Mouse (Mus musculus) myocyte (in vitro differentiated cells): ENCODE measurements around the gene Tbcb. TPM values are rescaled to one million over a fixed set of nuclear protein-coding genes. Genes with fewer than 3 reads are reported as not detected.

ENCODE experiments used
- H3K27me3 ChIP-seq: one replicate; pipeline ENCODE4 v1.6.1; 2011; ENCODE audit not compliant: control insufficient read depth, insufficient read depth, insufficient read length
- H3K36me3 ChIP-seq: one replicate; pipeline ENCODE4 v1.6.1; 2011; ENCODE audit not compliant: control insufficient read depth, insufficient read depth
- H3K4me2 ChIP-seq: one replicate; pipeline ENCODE4 v1.6.1; 2011; ENCODE audit warnings: low read depth, control low read depth
- H3K4me3 ChIP-seq: one replicate; pipeline ENCODE4 v1.5.1; 2011; ENCODE audit warnings: mild to moderate bottlenecking, control low read depth, moderate library complexity
- H3K79me2 ChIP-seq: one replicate; pipeline ENCODE4 v1.6.1; 2011; ENCODE audit not compliant: control insufficient read depth, insufficient read depth
- H3ac ChIP-seq: one replicate; pipeline ENCODE4 v1.6.1; 2011; ENCODE audit not compliant: control insufficient read depth, insufficient read length
- CEBPB ChIP-seq: IDR thresholded peaks from 2 replicates; pipeline ENCODE4 v1.6.1; 2011; ENCODE audit warnings: mild to moderate bottlenecking, moderate library complexity; ENCODE audit not compliant: poor library complexity, insufficient read depth, severe bottlenecking
- E2F4 ChIP-seq: IDR thresholded peaks from one replicate; pipeline ENCODE4 v1.6.1; 2011; ENCODE audit warnings: mild to moderate bottlenecking, control low read depth, moderate library complexity; ENCODE audit not compliant: insufficient read depth
- MAX ChIP-seq: IDR thresholded peaks from one replicate; pipeline ENCODE4 v1.6.1; 2011; ENCODE audit warnings: low read depth, mild to moderate bottlenecking, control low read depth
- MYOD1 ChIP-seq, 3 experiments: IDR thresholded peaks; one replicate each; pipeline ENCODE4 v1.6.1; 2011; ENCODE audit warnings: control low read depth in 2 of 3, low read depth in 2 of 3, mild to moderate bottlenecking in 2 of 3, moderate library complexity in 1 of 3; ENCODE audit not compliant: insufficient read length in 2 of 3, control insufficient read depth in 1 of 3
- MYOG ChIP-seq, 3 experiments: IDR thresholded peaks; one replicate each; pipeline ENCODE4 v1.6.1; 2011; ENCODE audit warnings: control low read depth in 2 of 3, low read depth in 2 of 3, mild to moderate bottlenecking in 2 of 3; ENCODE audit not compliant: insufficient read length in 2 of 3, control insufficient read depth in 1 of 3, insufficient read depth in 1 of 3
- POLR2A ChIP-seq: IDR thresholded peaks from one replicate; pipeline ENCODE4 v1.6.1; 2011; ENCODE audit warnings: low read depth, mild to moderate bottlenecking, control low read depth, moderate library complexity; ENCODE audit not compliant: insufficient read length
- POLR2AphosphoS2 ChIP-seq: IDR thresholded peaks from one replicate; pipeline ENCODE4 v1.6.1; 2011; ENCODE audit warnings: low read depth, control low read depth; ENCODE audit not compliant: insufficient read length
- REST ChIP-seq: IDR thresholded peaks from one replicate; pipeline ENCODE4 v1.6.1; 2011; ENCODE audit warnings: mild to moderate bottlenecking, control low read depth, moderate library complexity; ENCODE audit not compliant: insufficient read depth, insufficient read length
- SRF ChIP-seq: IDR thresholded peaks from one replicate; pipeline ENCODE4 v1.6.1; 2011; ENCODE audit warnings: low read depth; ENCODE audit not compliant: control insufficient read depth, insufficient read length
- TCF12 ChIP-seq: IDR thresholded peaks from one replicate; pipeline ENCODE4 v1.6.1; 2011; ENCODE audit warnings: mild to moderate bottlenecking, control low read depth; ENCODE audit not compliant: poor library complexity, insufficient read depth, severe bottlenecking
- TCF3 ChIP-seq: IDR thresholded peaks from one replicate; pipeline ENCODE4 v1.6.1; 2011; ENCODE audit warnings: low read depth, control low read depth; ENCODE audit not compliant: insufficient read length
- USF1 ChIP-seq: IDR thresholded peaks from one replicate; pipeline ENCODE4 v1.6.1; 2011; ENCODE audit warnings: low read depth, mild to moderate bottlenecking, control low read depth, moderate library complexity
- polyA plus RNA-seq: library from polyadenylated mRNA; unstranded; fragments of >200 nt; fragmentation: generic; extraction: Trizol; gene quantifications from one replicate; pipeline ENCODE4 v1.2.1, GENCODE M21; 2012; ENCODE audit warnings: missing spikeins

Tbcb gene
- polyA plus RNA-seq, 1 experiment, result 147 TPM

DNA sequence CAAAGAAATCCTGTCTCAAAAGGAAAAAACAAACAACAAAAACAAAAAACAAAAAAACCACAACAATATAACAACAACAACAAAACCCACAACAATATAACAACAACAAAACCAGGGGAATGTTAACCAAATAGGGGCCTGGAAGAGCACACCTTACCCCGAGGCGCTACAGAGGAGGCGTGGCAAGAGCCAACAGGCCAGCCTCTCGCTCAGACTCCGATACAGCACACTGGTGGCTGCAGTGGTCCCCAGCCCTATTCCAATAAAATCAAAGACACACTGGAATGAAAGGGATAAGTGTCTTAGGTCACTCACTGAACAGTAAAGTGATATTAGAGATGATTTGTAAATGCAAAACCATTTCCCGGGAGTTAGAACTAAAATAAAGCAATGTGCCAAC lies 47.5 kb upstream of the Tbcb start:
- H3K79me2 ChIP-seq, result no peaks in the 10 kb centered on the region
- H3K36me3 ChIP-seq, result no peaks in the 10 kb centered on the region
- H3K4me2 ChIP-seq, result peak overlapping the region; percentile 91
- TF ChIP-seq SRF, result no peak
- no peak for TF ChIP-seq POLR2AphosphoS2
- no peak for TF ChIP-seq MYOD1 (IDR thresholded peaks at IDR 0.05; ENCODE audit: control insufficient read depth in 1 of 3, insufficient read length in 2 of 3, low read depth in 2 of 3)
- no peak for TF ChIP-seq CEBPB
- TF ChIP-seq E2F4, result no peak
- no peak for TF ChIP-seq POLR2A
- TF ChIP-seq TCF12, result no peak
- no peak for TF ChIP-seq TCF3
- TF ChIP-seq USF1, result no peak
- no peak for TF ChIP-seq MYOG (IDR thresholded peaks at IDR 0.05; ENCODE audit: control insufficient read depth in 1 of 3, insufficient read depth in 1 of 3, insufficient read length in 2 of 3, low read depth in 2 of 3)
- no peak for TF ChIP-seq MAX
- TF ChIP-seq REST, result no peak
- no peak overlapping the region for H3ac ChIP-seq
- peak overlapping the region; percentile 36 for H3K4me3 ChIP-seq
- no peaks in the 10 kb centered on the region for H3K27me3 ChIP-seq

DNA sequence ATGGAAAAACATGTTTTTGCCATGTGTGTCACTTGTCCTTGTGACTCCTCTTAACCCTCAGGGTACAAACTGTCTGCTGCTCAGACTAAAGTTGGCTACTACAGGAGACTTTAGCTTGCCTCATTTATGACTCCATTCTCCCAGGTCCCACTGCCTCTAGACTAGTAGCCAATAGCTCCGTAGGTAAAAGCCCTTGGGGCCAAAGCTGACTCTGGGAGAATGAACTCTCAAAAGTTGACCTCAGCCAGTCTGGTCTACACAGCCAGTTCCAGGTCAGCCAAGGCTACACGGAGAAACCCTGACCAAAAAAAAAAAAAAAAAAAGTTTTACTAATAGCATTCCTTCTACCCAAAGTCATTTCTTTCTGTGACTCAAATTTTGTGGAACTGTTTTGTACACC lies 46.8 kb upstream of the Tbcb start:
- Histone ChIP-seq H3K4me2 (peak overlapping the region; percentile 91), H3K79me2 (no peaks in the 10 kb centered on the region), H3K4me3 (peak overlapping the region; percentile 36), H3ac (no peak overlapping the region), H3K27me3 (no peaks in the 10 kb centered on the region), H3K36me3 (no peaks in the 10 kb centered on the region)
- TF ChIP-seq E2F4 (no peak), POLR2A (no peak)

DNA sequence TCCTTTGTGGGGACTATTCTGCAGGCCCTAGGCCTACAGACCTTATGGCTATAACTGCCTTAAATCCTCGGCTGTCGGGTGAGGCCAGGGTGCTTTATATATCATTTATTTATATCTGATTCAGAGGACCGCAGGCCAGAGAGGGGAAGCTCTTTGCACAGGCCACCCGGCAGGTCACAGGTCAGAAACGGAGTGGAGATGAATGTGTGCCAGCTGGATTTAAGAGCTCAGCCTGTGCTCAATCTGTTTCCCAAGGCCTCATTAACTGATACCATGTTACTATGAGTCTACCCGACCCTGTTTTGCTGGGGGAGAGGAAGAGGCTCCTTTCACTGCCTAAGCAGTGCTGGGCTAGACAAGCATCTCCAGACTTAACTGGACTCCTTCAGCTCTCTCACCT lies 42.3 kb upstream of the Tbcb start:
- Histone ChIP-seq H3K4me2 (no peak overlapping the region), H3K4me3 (no peak overlapping the region), H3K27me3 (no peaks in the 10 kb centered on the region), H3K36me3 (no peaks in the 10 kb centered on the region), H3K79me2 (no peaks in the 10 kb centered on the region), H3ac (no peak overlapping the region)
- TF ChIP-seq USF1 (no peak), POLR2A (no peak), MYOG (IDR thresholded peaks at IDR 0.05; ENCODE audit: control insufficient read depth in 1 of 3, insufficient read depth in 1 of 3, insufficient read length in 2 of 3, low read depth in 2 of 3) (no peak), MAX (no peak), TCF3 (no peak), MYOD1 (IDR thresholded peaks at IDR 0.05; ENCODE audit: control insufficient read depth in 1 of 3, insufficient read length in 2 of 3, low read depth in 2 of 3) (no peak), CEBPB (no peak), POLR2AphosphoS2 (no peak), TCF12 (no peak), REST (no peak), SRF (no peak), E2F4 (no peak)

DNA sequence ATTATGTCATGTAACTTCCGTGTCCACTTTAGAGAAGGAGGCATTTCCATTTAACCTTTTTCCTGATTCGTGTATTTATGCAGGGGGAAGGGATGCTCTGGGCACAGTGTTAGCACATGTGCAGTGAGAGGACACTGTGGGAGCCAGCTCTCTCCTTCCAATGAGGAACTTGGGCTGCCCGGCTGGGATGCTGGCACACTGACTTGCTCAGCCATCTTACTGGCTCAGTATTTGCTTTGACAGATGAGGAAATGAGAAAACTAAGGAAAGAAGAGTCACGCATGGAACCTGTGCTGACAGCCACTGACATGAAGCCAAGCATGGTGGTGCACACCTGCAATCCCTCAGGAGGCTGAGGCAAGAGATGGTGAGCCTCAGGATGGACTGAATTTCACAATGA lies 37.6 kb upstream of the Tbcb start:
- H3K27me3 ChIP-seq, result no peaks in the 10 kb centered on the region
- H3K36me3 ChIP-seq, result no peaks in the 10 kb centered on the region
- TF ChIP-seq E2F4 (no peak), USF1 (no peak), POLR2A (no peak), MAX (no peak)
- H3ac ChIP-seq, result no peak overlapping the region
- H3K79me2 ChIP-seq, result no peaks in the 10 kb centered on the region
- H3K4me2 ChIP-seq, result no peak overlapping the region
- no peak overlapping the region for H3K4me3 ChIP-seq

DNA sequence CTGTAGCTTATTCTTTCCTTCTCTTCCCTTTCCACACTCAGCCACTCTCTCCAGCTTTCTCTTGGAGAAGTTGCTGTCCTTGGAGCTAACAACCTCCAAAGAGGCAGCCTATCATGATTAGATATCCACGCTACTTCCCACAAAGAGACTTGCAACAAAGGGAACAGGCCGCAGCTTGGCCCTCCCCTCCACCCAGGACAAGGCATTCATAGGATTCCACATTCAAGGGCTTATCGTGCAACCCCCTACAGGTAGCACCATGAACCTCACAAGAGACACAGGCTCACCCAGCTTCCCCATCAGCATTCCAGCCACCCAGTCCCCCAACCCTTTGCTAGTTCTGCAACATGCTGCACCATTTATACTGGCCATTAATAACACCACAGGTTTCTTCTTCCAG lies 34.7 kb upstream of the Tbcb start:
- no peak overlapping the region for H3ac ChIP-seq
- H3K27me3 ChIP-seq, result no peaks in the 10 kb centered on the region
- H3K36me3 ChIP-seq, result no peaks in the 10 kb centered on the region
- H3K4me3 ChIP-seq, result no peak overlapping the region
- no peak overlapping the region for H3K4me2 ChIP-seq
- no peak for TF ChIP-seq TCF12
- TF ChIP-seq MAX, result no peak
- no peak for TF ChIP-seq POLR2AphosphoS2
- TF ChIP-seq E2F4, result no peak
- TF ChIP-seq POLR2A, result no peak
- TF ChIP-seq MYOG (IDR thresholded peaks at IDR 0.05; ENCODE audit: control insufficient read depth in 1 of 3, insufficient read depth in 1 of 3, insufficient read length in 2 of 3, low read depth in 2 of 3), result no peak
- no peak for TF ChIP-seq MYOD1 (IDR thresholded peaks at IDR 0.05; ENCODE audit: control insufficient read depth in 1 of 3, insufficient read length in 2 of 3, low read depth in 2 of 3)
- no peak for TF ChIP-seq REST
- no peak for TF ChIP-seq CEBPB
- no peak for TF ChIP-seq TCF3
- TF ChIP-seq SRF, result no peak
- TF ChIP-seq USF1, result no peak
- no peaks in the 10 kb centered on the region for H3K79me2 ChIP-seq
